Mouse (Mus musculus) adrenal gland, postnatal 25 days (tissue): ENCODE data around the gene Sppl3. TPM values are rescaled to one million over a fixed set of nuclear protein-coding genes. Genes with fewer than 3 reads are reported as not detected.

Experiments
- DNase-seq: peaks from one replicate; pipeline ENCODE4 v3.0.0; 2021; ENCODE audit warnings: mixed read lengths
- long read RNA-seq: library from polyadenylated mRNA; stranded (forward); transcript quantifications from one replicate; pipeline ENCODE4 v2.0.0, GENCODE M21; 2021
- total RNA-seq: library from RNA; stranded (reverse); gene quantifications from 2 replicates; pipeline ENCODE4 v1.2.3, GENCODE M21; 2021

Sppl3 gene
- 52.2 and 59.0 TPM in 2 replicates for total RNA-seq
- long read RNA-seq, transcript Sppl3-201 (11 exons, 3,204 nt) = major isoform, 107 of 150 reads
- long read RNA-seq, partial matches to known transcripts = 23 of 150 reads
- long read RNA-seq, other reads (novel, unspliced or antisense) = 19 of 150 reads

- peak; percentile 97 for DNase-seq
These were observed at the start of gene Sppl3 for GRCm38 (mm10) chr5:115010577-115011216. Gene Sppl3 (plus strand): TSS chr5:115011137.

- no peak for DNase-seq
These were observed 49.2 kb upstream of the Sppl3 start for GRCm38 (mm10) chr5:114961590-114962360.

- no peak for DNase-seq
These were observed 46.5 kb upstream of the Sppl3 start for GRCm38 (mm10) chr5:114964315-114964966.

GRCm38 (mm10) chr5:114964967-114965898 lies 45.7 kb upstream of the Sppl3 start:
- DNase-seq = no peak

GRCm38 (mm10) chr5:114967523-114968268 lies 43.2 kb upstream of the Sppl3 start:
- DNase-seq = no peak

GRCm38 (mm10) chr5:114968651-114969050 lies 42.3 kb upstream of the Sppl3 start:
- DNase-seq = no peak

- no peak for DNase-seq
These were observed 41.9 kb upstream of the Sppl3 start for GRCm38 (mm10) chr5:114969064-114969463.

GRCm38 (mm10) chr5:114969609-114970215 lies 41.2 kb upstream of the Sppl3 start:
- DNase-seq = no peak

GRCm38 (mm10) chr5:114970824-114971227 lies 40.1 kb upstream of the Sppl3 start, which contains the start of gene Hnf1a:
Gene Hnf1a (minus strand): TSS chr5:114971094.
- no peak for DNase-seq

GRCm38 (mm10) chr5:114972201-114972600 lies 38.7 kb upstream of the Sppl3 start:
- DNase-seq = no peak

GRCm38 (mm10) chr5:114973131-114973530 lies 37.8 kb upstream of the Sppl3 start:
- DNase-seq = no peak

- no peak for DNase-seq
These were observed 34.0 kb upstream of the Sppl3 start for GRCm38 (mm10) chr5:114976935-114977334.

- DNase-seq = peak; percentile 20
These were observed 32.5 kb upstream of the Sppl3 start for GRCm38 (mm10) chr5:114978473-114978872.

GRCm38 (mm10) chr5:114978888-114979249 lies 32.1 kb upstream of the Sppl3 start:
- no peak for DNase-seq

GRCm38 (mm10) chr5:114979250-114980121 lies 31.5 kb upstream of the Sppl3 start:
- peak; percentile 68 for DNase-seq

- DNase-seq = no peak
These were observed 30.7 kb upstream of the Sppl3 start for GRCm38 (mm10) chr5:114980122-114980748.

- DNase-seq = no peak
These were observed 28.9 kb upstream of the Sppl3 start for GRCm38 (mm10) chr5:114982001-114982400.

- DNase-seq = no peak
These were observed 25.9 kb upstream of the Sppl3 start for GRCm38 (mm10) chr5:114985074-114985473.

GRCm38 (mm10) chr5:114996447-114996846 lies 14.5 kb upstream of the Sppl3 start:
- no peak for DNase-seq
